Mouse (Mus musculus): ENCODE data around the gene Fam111a. TPM values are rescaled to one million over a fixed set of nuclear protein-coding genes. Genes with fewer than 3 reads are reported as not detected.
"Not testable (repeated sequence)": the region's sequence is repeated elsewhere in the genome, so short reads cannot be mapped to it uniquely, and the experiment has no call there.

The Fam111a gene
- polyA plus RNA-seq (2012; fragmentation: generic; extraction: Trizol): 17.4 TPM
- long read RNA-seq, experiment 1, transcript Fam111a-201 (4 exons, 3,267 nt): major isoform, 9 of 19 reads
- long read RNA-seq, experiment 1, partial matches to known transcripts: 5 of 19 reads
- long read RNA-seq, experiment 1, other reads (novel, unspliced or antisense): 5 of 19 reads
- long read RNA-seq, experiment 2, transcript Fam111a-201 (4 exons, 3,267 nt): major isoform, 125 of 142 reads
- long read RNA-seq, experiment 2, partial matches to known transcripts: 14 of 142 reads
- long read RNA-seq, experiment 2, other reads (novel, unspliced or antisense): 3 of 142 reads

- not testable (repeated sequence) for H3ac ChIP-seq (ENCODE audit: control insufficient read depth, insufficient read length, low read depth); H3K4me3 ChIP-seq (ENCODE audit: insufficient read depth, poor library complexity, severe bottlenecking); H3K36me3 ChIP-seq (ENCODE audit: control insufficient read depth, insufficient read depth); H3K79me3 ChIP-seq (ENCODE audit: low read depth); H3K79me2 ChIP-seq (ENCODE audit: control insufficient read depth, insufficient read depth); H3K27me3 ChIP-seq (ENCODE audit: control insufficient read depth, insufficient read depth, insufficient read length)
These were observed at the start of gene Fam111a for GRCm38 (mm10) chr19:12545440-12545839. TSS of gene Fam111a (plus strand) at chr19:12545740.

GRCm38 (mm10) chr19:12496241-12496640, 49.3 kb upstream of the Fam111a start:
- no peaks in the 10 kb centered on the region for H3K27me3 ChIP-seq (ENCODE audit: control insufficient read depth, insufficient read depth, insufficient read length)
- no peak overlapping the region for H3ac ChIP-seq (ENCODE audit: control insufficient read depth, insufficient read length, low read depth)
- H3K4me3 ChIP-seq (ENCODE audit: insufficient read depth, poor library complexity, severe bottlenecking): no peak overlapping the region
- no peaks in the 10 kb centered on the region for H3K79me3 ChIP-seq (ENCODE audit: low read depth)
- TF ChIP-seq MAX (IDR thresholded peaks at IDR 0.05) (no peak), USF1 (IDR thresholded peaks at IDR 0.05; ENCODE audit: low read depth) (no peak), CTCF (IDR thresholded peaks at IDR 0.05; ENCODE audit: control insufficient read depth, insufficient read depth, insufficient read length) (no peak), CEBPB (IDR thresholded peaks at IDR 0.05; ENCODE audit: low read depth) (no peak), MYOD1 (IDR thresholded peaks at IDR 0.05; ENCODE audit: control insufficient read depth, insufficient read length, low read depth) (no peak)
- H3K79me2 ChIP-seq (ENCODE audit: control insufficient read depth, insufficient read depth): no peaks in the 10 kb centered on the region
- H3K36me3 ChIP-seq (ENCODE audit: control insufficient read depth, insufficient read depth): no peaks in the 10 kb centered on the region

GRCm38 (mm10) chr19:12497909-12498308, 47.6 kb upstream of the Fam111a start:
- Histone ChIP-seq H3K79me2 (ENCODE audit: control insufficient read depth, insufficient read depth) (no peaks in the 10 kb centered on the region), H3K79me3 (ENCODE audit: low read depth) (no peaks in the 10 kb centered on the region), H3K4me3 (ENCODE audit: insufficient read depth, poor library complexity, severe bottlenecking) (no peak overlapping the region), H3ac (ENCODE audit: control insufficient read depth, insufficient read length, low read depth) (no peak overlapping the region), H3K27me3 (ENCODE audit: control insufficient read depth, insufficient read depth, insufficient read length) (no peaks in the 10 kb centered on the region), H3K36me3 (ENCODE audit: control insufficient read depth, insufficient read depth) (no peaks in the 10 kb centered on the region)
- TF ChIP-seq CEBPB (IDR thresholded peaks at IDR 0.05; ENCODE audit: low read depth) (no peak), MAX (IDR thresholded peaks at IDR 0.05) (no peak), MYOG (IDR thresholded peaks at IDR 0.05; ENCODE audit: control insufficient read depth, extremely low read depth, insufficient read length) (no peak), CTCF (IDR thresholded peaks at IDR 0.05; ENCODE audit: control insufficient read depth, insufficient read depth, insufficient read length) (no peak), MYOD1 (IDR thresholded peaks at IDR 0.05; ENCODE audit: control insufficient read depth, insufficient read length, low read depth) (no peak), FOSL1 (IDR thresholded peaks at IDR 0.05; ENCODE audit: insufficient read depth, low read length, poor library complexity, severe bottlenecking) (no peak), USF1 (IDR thresholded peaks at IDR 0.05; ENCODE audit: low read depth) (no peak)

- Histone ChIP-seq H3K4me3 (ENCODE audit: insufficient read depth, poor library complexity, severe bottlenecking) (no peak overlapping the region), H3K36me3 (ENCODE audit: control insufficient read depth, insufficient read depth) (no peaks in the 10 kb centered on the region), H3K79me2 (ENCODE audit: control insufficient read depth, insufficient read depth) (no peaks in the 10 kb centered on the region), H3ac (ENCODE audit: control insufficient read depth, insufficient read length, low read depth) (no peak overlapping the region), H3K79me3 (ENCODE audit: low read depth) (no peaks in the 10 kb centered on the region), H3K27me3 (ENCODE audit: control insufficient read depth, insufficient read depth, insufficient read length) (no peaks in the 10 kb centered on the region)
- TF ChIP-seq USF1 (IDR thresholded peaks at IDR 0.05; ENCODE audit: low read depth) (no peak), MYOD1 (IDR thresholded peaks at IDR 0.05; ENCODE audit: control insufficient read depth, insufficient read length, low read depth) (no peak), MYOG (IDR thresholded peaks at IDR 0.05; ENCODE audit: control insufficient read depth, extremely low read depth, insufficient read length) (no peak), CTCF (IDR thresholded peaks at IDR 0.05; ENCODE audit: control insufficient read depth, insufficient read depth, insufficient read length) (no peak), CEBPB (IDR thresholded peaks at IDR 0.05; ENCODE audit: low read depth) (no peak)
These were observed 47.2 kb upstream of the Fam111a start for GRCm38 (mm10) chr19:12498321-12498720.

GRCm38 (mm10) chr19:12498941-12499340, 46.6 kb upstream of the Fam111a start:
- Histone ChIP-seq H3ac (ENCODE audit: control insufficient read depth, insufficient read length, low read depth) (no peak overlapping the region), H3K79me3 (ENCODE audit: low read depth) (no peaks in the 10 kb centered on the region), H3K79me2 (ENCODE audit: control insufficient read depth, insufficient read depth) (no peaks in the 10 kb centered on the region), H3K27me3 (ENCODE audit: control insufficient read depth, insufficient read depth, insufficient read length) (no peaks in the 10 kb centered on the region), H3K4me3 (ENCODE audit: insufficient read depth, poor library complexity, severe bottlenecking) (no peak overlapping the region), H3K36me3 (ENCODE audit: control insufficient read depth, insufficient read depth) (no peaks in the 10 kb centered on the region)
- no peak for TF ChIP-seq CEBPB (IDR thresholded peaks at IDR 0.05; ENCODE audit: low read depth)
- TF ChIP-seq MAX (IDR thresholded peaks at IDR 0.05): no peak

GRCm38 (mm10) chr19:12499485-12499884, 46.1 kb upstream of the Fam111a start:
- Histone ChIP-seq H3ac (ENCODE audit: control insufficient read depth, insufficient read length, low read depth) (no peak overlapping the region), H3K36me3 (ENCODE audit: control insufficient read depth, insufficient read depth) (no peaks in the 10 kb centered on the region), H3K79me2 (ENCODE audit: control insufficient read depth, insufficient read depth) (no peaks in the 10 kb centered on the region), H3K4me3 (ENCODE audit: insufficient read depth, poor library complexity, severe bottlenecking) (no peak overlapping the region), H3K79me3 (ENCODE audit: low read depth) (no peaks in the 10 kb centered on the region), H3K27me3 (ENCODE audit: control insufficient read depth, insufficient read depth, insufficient read length) (no peaks in the 10 kb centered on the region)
- TF ChIP-seq MYOD1 (IDR thresholded peaks at IDR 0.05; ENCODE audit: control insufficient read depth, insufficient read length, low read depth): peak; percentile 78
- TF ChIP-seq CTCF (IDR thresholded peaks at IDR 0.05; ENCODE audit: control insufficient read depth, insufficient read depth, insufficient read length): no peak

Measured in C2C12 (cell line).